9 mouse cellular contexts compared by ENCODE assay signal in the genomic region with DNA sequence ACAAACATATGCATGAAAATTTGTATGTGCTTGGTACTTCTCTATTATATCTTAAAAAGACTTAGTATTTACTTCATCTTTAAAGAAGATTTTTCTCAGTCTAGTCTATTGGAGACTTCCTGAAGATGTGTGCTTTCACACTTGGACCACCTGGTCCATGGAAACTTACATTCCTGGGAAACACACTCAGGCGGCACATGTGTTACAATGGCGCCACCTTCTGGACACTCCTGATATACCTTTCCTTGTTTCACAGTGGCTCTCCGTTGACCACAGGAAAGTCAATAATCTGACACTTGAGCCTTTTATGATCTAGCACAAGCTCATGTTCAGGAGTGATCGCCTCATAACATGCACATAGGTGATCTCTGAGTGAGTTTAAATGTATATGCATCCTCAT.
DNase-seq lines count a peak whose midpoint lies in the region; ATAC-seq and TF ChIP-seq lines count a peak whose summit lies in the region.
"Had no signal": no experiment of that assay in that cellular context is flagged by ENCODE, and none has a peak within 500 bp of the region (broad histone marks: within the 10 kb centered on the region; RNA-seq: fewer than 3 reads in every experiment).

No protein-coding gene starts in this region.

- no peak overlapping the region for H3K27ac ChIP-seq in thymus, adult 2 months (ENCODE audit: control insufficient read depth, insufficient read depth, low read length)
- H3K27ac ChIP-seq in liver, embryonic 11.5 days (ENCODE audit: low read depth, low read length), result no peak overlapping the region
- H3K27ac ChIP-seq: embryonic facial prominence, embryonic 13.5 days had no signal

- H3K4me3 ChIP-seq in thymus, adult 2 months (ENCODE audit: control insufficient read depth, insufficient read depth, low read length), result no peak overlapping the region
- no peak overlapping the region for H3K4me3 ChIP-seq in liver, embryonic 11.5 days (ENCODE audit: low read depth, low read length)
- H3K4me3 ChIP-seq: embryonic facial prominence, embryonic 13.5 days had no signal

- TF ChIP-seq CTCF in thymus, adult 2 months (IDR thresholded peaks at IDR 0.05; ENCODE audit: borderline replicate concordance, control insufficient read depth, extremely low read depth, insufficient read depth, low read length, poor library complexity), result no peak

- intact Hi-C loops in gastrocnemius, postnatal 14 days (cut with DNase I; ENCODE audit: low total_unique reads), result no loop called here

- no peak for TF ChIP-seq POLR2A in thymus, adult 2 months (IDR thresholded peaks at IDR 0.05; ENCODE audit: control insufficient read depth, extremely low read depth, insufficient read depth, low read length, poor library complexity)

- DNase-seq in thymus, adult 2 months, result peak; percentile 4
- DNase-seq in thymus, postnatal 36 days, result no peak
- peak; percentile 55 for DNase-seq in gastrocnemius, postnatal 14 days
- peak; percentile 76 for DNase-seq in kidney, postnatal 10 days
- peak; percentile 33 for DNase-seq in liver, embryonic 11.5 days (ENCODE audit: low spot score)
- DNase-seq in ovary, postnatal 14 days (ENCODE audit: low spot score), result peak; percentile 60
- no peak for DNase-seq in spleen, adult 12 weeks (ENCODE audit: low spot score)

- WGBS in thymus, adult 2 months, result 5% methylated on average over 4 of the region's 4 CpGs
- WGBS in liver, embryonic 11.5 days, result 2% methylated on average over 4 of the region's 4 CpGs

- H3K9me3 ChIP-seq in liver, embryonic 11.5 days (ENCODE audit: control insufficient read depth, low read length), result no peaks in the 10 kb centered on the region
- H3K9me3 ChIP-seq: embryonic facial prominence, embryonic 13.5 days had no signal

- no peak overlapping the region for H3K9ac ChIP-seq in liver, embryonic 11.5 days (ENCODE audit: low read depth, low read length)
- H3K9ac ChIP-seq: embryonic facial prominence, embryonic 13.5 days had no signal

- ATAC-seq in common myeloid progenitor, adult 5-6 weeks (replicated peaks; ENCODE audit: low read depth, poor library complexity, severe bottlenecking), result 0 out of 2 replicates have a peak, but pooled peaks have one; percentile 54
- no peak for ATAC-seq in liver, embryonic 11.5 days (replicated peaks; ENCODE audit: low FRiP score)

- H3K36me3 ChIP-seq in thymus, adult 2 months (ENCODE audit: control insufficient read depth, insufficient read depth, low read length), result no peaks in the 10 kb centered on the region
- no peaks in the 10 kb centered on the region for H3K36me3 ChIP-seq in liver, embryonic 11.5 days (ENCODE audit: control insufficient read depth, insufficient read depth, low read length)
- H3K36me3 ChIP-seq: embryonic facial prominence, embryonic 13.5 days had no signal

- no peak overlapping the region for H3K4me2 ChIP-seq in liver, embryonic 11.5 days
- H3K4me2 ChIP-seq: embryonic facial prominence, embryonic 13.5 days had no signal

- no peaks in the 10 kb centered on the region for H3K4me1 ChIP-seq in thymus, adult 2 months (replicated peaks; ENCODE audit: control insufficient read depth, insufficient read depth, low read length)
- no peaks in the 10 kb centered on the region for H3K4me1 ChIP-seq in liver, embryonic 11.5 days (replicated peaks; ENCODE audit: control insufficient read depth, insufficient read depth, low read length)
- H3K4me1 ChIP-seq: embryonic facial prominence, embryonic 13.5 days had no signal

- no peaks in the 10 kb centered on the region for H3K27me3 ChIP-seq in thymus, adult 2 months (ENCODE audit: control insufficient read depth, insufficient read depth, low read length)
- H3K27me3 ChIP-seq in liver, embryonic 11.5 days (replicated peaks; ENCODE audit: control insufficient read depth, insufficient read depth, low read length), result no peaks in the 10 kb centered on the region

Comparison
In these comparisons a context has a peak if more than half of its experiments do, and no peak if none do; other contexts are left out.
1. DNase-seq: peak in thymus, adult 2 months (single experiment), gastrocnemius, postnatal 14 days (single experiment), kidney, postnatal 10 days (single experiment), liver, embryonic 11.5 days (single experiment) and ovary, postnatal 14 days (single experiment); none in thymus, postnatal 36 days (0 of 2) and spleen, adult 12 weeks (single experiment).